ENCODE assay signal across 8 mouse cellular contexts in the genomic region with DNA sequence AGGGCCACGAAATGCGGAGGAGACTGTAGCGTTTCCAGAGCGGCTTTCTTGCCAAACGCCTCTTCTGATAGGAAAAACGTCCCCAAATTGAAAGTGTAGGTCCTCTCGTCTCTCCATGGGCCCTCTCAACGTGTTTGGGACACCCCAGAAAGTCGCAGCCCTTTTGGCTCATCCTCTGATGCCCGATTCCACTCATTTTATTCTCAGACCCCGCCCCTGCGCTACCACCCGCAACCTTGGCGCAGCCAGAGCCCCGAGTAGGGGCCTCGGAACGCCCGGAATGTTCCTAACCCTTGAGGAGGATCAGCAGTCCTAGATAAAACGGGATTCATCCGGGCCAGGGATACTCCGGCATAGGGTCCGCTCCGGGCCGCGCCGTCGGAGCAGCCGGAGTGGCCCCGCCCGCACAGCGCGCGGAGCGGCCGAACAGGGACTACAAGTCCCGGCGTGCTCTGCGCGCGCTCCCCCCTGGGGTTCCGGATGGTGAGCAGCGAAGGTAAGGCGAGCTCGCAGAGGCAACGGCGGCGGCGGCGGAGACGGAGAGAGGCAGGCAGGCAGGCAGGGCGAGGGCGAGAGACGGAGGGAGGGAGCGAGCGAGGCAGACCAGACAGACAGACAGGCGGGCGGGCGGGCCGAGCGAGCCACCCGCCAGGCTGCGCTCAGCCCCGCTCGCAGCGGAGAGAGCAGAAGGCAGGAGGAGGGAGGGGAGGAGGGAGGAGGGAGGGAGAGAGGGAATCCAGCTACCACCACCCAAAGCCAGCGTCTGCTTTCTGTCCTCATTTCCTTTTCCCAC. TPM values are rescaled to one million over a fixed set of nuclear protein-coding genes. Genes with fewer than 3 reads are reported as not detected.
DNase-seq lines count a peak whose midpoint lies in the region; ATAC-seq and TF ChIP-seq lines count a peak whose summit lies in the region.

A gene (plus strand): TSS at position 233 of the 793 bp plus-strand sequence.

- intact Hi-C loops in left cerebral cortex, postnatal 36 days (cut with DNase I) = loop anchor here (5.0 kb wide), 2 partner anchors 116 to 201 kb away; a partner anchor contains a TSS

- H3K36me3 ChIP-seq in intestine, postnatal 0 days (ENCODE audit: control insufficient read depth, insufficient read depth) = no peaks in the 10 kb centered on the region
- no peaks in the 10 kb centered on the region for H3K36me3 ChIP-seq in midbrain, embryonic 10.5 days

- peak within 1 kb of the TSS; percentile 75 for H3K27ac ChIP-seq in intestine, postnatal 0 days (ENCODE audit: low read depth, low read length)
- H3K27ac ChIP-seq in midbrain, embryonic 10.5 days (replicated peaks) = peak within 1 kb of the TSS; percentile 98

- peaks cover 3% of the 10 kb centered on the region; the same call in 1 of the 2 replicates for H3K4me1 ChIP-seq in intestine, postnatal 0 days (replicated peaks; ENCODE audit: control insufficient read depth, insufficient read depth, low read length)
- peaks cover 81% of the 10 kb centered on the region for H3K4me1 ChIP-seq in midbrain, embryonic 10.5 days

- H3K9ac ChIP-seq in intestine, postnatal 0 days (ENCODE audit: low read depth, low read length) = peak within 1 kb of the TSS; percentile 82

- under 1% methylated on average over 64 of the region's 66 CpGs for WGBS in intestine, postnatal 0 days
- under 1% methylated on average over 65 of the region's 66 CpGs for WGBS in midbrain, embryonic 10.5 days

- H3K4me3 ChIP-seq in intestine, postnatal 0 days (ENCODE audit: low read depth, low read length) = peak within 1 kb of the TSS; percentile 87
- peak within 1 kb of the TSS; percentile 96 for H3K4me3 ChIP-seq in midbrain, embryonic 10.5 days

- no peak for TF ChIP-seq CTCF in intestine, postnatal 0 days (IDR thresholded peaks at IDR 0.05; ENCODE audit: low read depth)

- H3K4me2 ChIP-seq in intestine, postnatal 0 days (replicated peaks; ENCODE audit: low read depth) = peak within 1 kb of the TSS; percentile 90

- peak; percentile 97 for DNase-seq in adrenal gland, postnatal 10 days
- DNase-seq in embryo, embryonic 9.5 days (ENCODE audit: extremely low spot score) = peak; percentile 93
- DNase-seq in gonadal fat pad, adult 2 months (ENCODE audit: low read depth) = no peak
- peak; percentile 95 to 97 for DNase-seq in left cerebral cortex, postnatal 36 days (ENCODE audit: low spot score in 2 of 2)
- peak; percentile 94 for DNase-seq in midbrain, embryonic 10.5 days (ENCODE audit: low spot score)
- peak; percentile 91 for DNase-seq in right cerebral cortex, postnatal 36 days (ENCODE audit: low spot score in 2 of 2)
- DNase-seq in urinary bladder, postnatal 4 days (ENCODE audit: low spot score in 2 of 2) = peak; percentile 90 to 93

- H3K27me3 ChIP-seq in intestine, postnatal 0 days (replicated peaks; ENCODE audit: control insufficient read depth, insufficient read depth, low read length) = no peaks in the 10 kb centered on the region
- H3K27me3 ChIP-seq in midbrain, embryonic 10.5 days (ENCODE audit: low read depth, poor library complexity, severe bottlenecking) = peaks cover 21% of the 10 kb centered on the region

- H3K9me3 ChIP-seq in intestine, postnatal 0 days (ENCODE audit: control insufficient read depth) = no peaks in the 10 kb centered on the region
- H3K9me3 ChIP-seq in midbrain, embryonic 10.5 days (replicated peaks) = no peaks in the 10 kb centered on the region

- peak; percentile 80 for ATAC-seq in intestine, postnatal 0 days

RNA-seq across cellular contexts. Expression of the gene that starts here (rescaled TPM):
- 10 to 100 TPM; 50.8 to 74.3 TPM for total RNA-seq in adrenal gland, postnatal 10 days (2021)
- polyA plus RNA-seq in gonadal fat pad, adult 2 months (2012; rRNA removed) = 18.3 and 30.3 TPM in 2 replicates
- polyA plus RNA-seq in intestine, postnatal 0 days (2015; fragmentation: Nextera tagmentation; extraction: Ambion mirVana) = 2.4 and 3.1 TPM in 2 replicates
- total RNA-seq in left cerebral cortex, postnatal 36 days (2021) = 100 to 1,000 TPM in 1 of 2 experiments, 10 to 100 TPM in 1; 91.3 to 110 TPM
- polyA plus RNA-seq in midbrain, embryonic 10.5 days (2016; fragmentation: Nextera tagmentation; extraction: Ambion mirVana) = 5.7 and 5.8 TPM in 2 replicates
